Mouse (Mus musculus) kidney, embryonic 16.5 days (tissue): Measurements from ENCODE around the gene Vbp1. TPM values are rescaled to one million over a fixed set of nuclear protein-coding genes. Genes with fewer than 3 reads are reported as not detected.
A peak's percentile ranks its signal among the peaks of the same experiment; 100 is the strongest.
"Not testable (repeated sequence)": the region's sequence is repeated elsewhere in the genome, so short reads cannot be mapped to it uniquely, and the experiment has no call there.

ENCODE experiments used
- ATAC-seq: fragments of 200-750 bp; cut with Nextera tagmentation; 2 replicates; pipeline ENCODE4 v1.8.0; 2017; ENCODE audit warnings: moderate TSS enrichment; ENCODE audit not compliant: low FRiP score, low TSS enrichment
- H3K27ac ChIP-seq: fragments of 300-500 bp; sonication (generic); 2 replicates; pipeline ENCODE4 v1.5.1; 2014; ENCODE audit warnings: low read length
- H3K27me3 ChIP-seq: fragments of 300-500 bp; sonication (generic); 2 replicates; pipeline ENCODE4 v1.6.1; 2014; ENCODE audit warnings: low read length, control low read depth, mixed read lengths; ENCODE audit not compliant: insufficient read depth
- H3K36me3 ChIP-seq: fragments of 300-500 bp; sonication (generic); 2 replicates; pipeline ENCODE4 v1.6.1; 2014; ENCODE audit warnings: low read length, control low read depth, mixed read lengths; ENCODE audit not compliant: insufficient read depth
- H3K4me1 ChIP-seq: fragments of 300-500 bp; sonication (generic); 2 replicates; pipeline ENCODE4 v1.6.1; 2014; ENCODE audit warnings: low read length, control low read depth, mixed read lengths; ENCODE audit not compliant: insufficient read depth
- H3K4me2 ChIP-seq: fragments of 300-500 bp; sonication (generic); replicated peaks from 2 replicates; pipeline ENCODE4 v1.6.1; 2014; ENCODE audit warnings: low read depth, low read length
- H3K4me3 ChIP-seq: fragments of 300-500 bp; sonication (generic); 2 replicates; pipeline ENCODE4 v1.5.1; 2014; ENCODE audit warnings: mild to moderate bottlenecking, low read length
- H3K9ac ChIP-seq: fragments of 300-500 bp; sonication (generic); replicated peaks from 2 replicates; pipeline ENCODE4 v1.6.1; 2014; ENCODE audit warnings: low read length
- H3K9me3 ChIP-seq: fragments of 300-500 bp; sonication (generic); 2 replicates; pipeline ENCODE4 v1.6.1; 2016; ENCODE audit warnings: low read length, control low read depth
- WGBS: fragments of 180-500 bp; shearing (Covaris S2); extraction: QIAGEN DNeasy Blood & Tissue Kit; methylation state at CpG from one replicate; pipeline ENCODE4 v1.1.7; 2014; 5-methylcytosine and 5-hydroxymethylcytosine counted together
- polyA plus RNA-seq: library from polyadenylated mRNA; unstranded; fragments of >200 nt; fragmentation: Nextera tagmentation; extraction: Ambion mirVana; gene quantifications from 2 replicates; pipeline ENCODE4 v1.2.1, GENCODE M21; 2015

Vbp1 gene
- polyA plus RNA-seq, result 160 and 166 TPM in 2 replicates

GRCm38 (mm10) chrX:75514179-75514972 is at the start of gene Vbp1:
TSS of gene Vbp1 (plus strand) at chrX:75514299.
- peak within 1 kb of the TSS; percentile 45 for H3K4me2 ChIP-seq
- ATAC-seq, result peak; percentile 99

GRCm38 (mm10) chrX:75475182-75475644 is 38.9 kb upstream of the Vbp1 start:
- 25% methylated on average over 37 of the region's 37 CpGs for WGBS
- Histone ChIP-seq H3K4me2 (peak overlapping the region; percentile 47), H3K9ac (peak overlapping the region; percentile 51), H3K4me3 (peak overlapping the region; percentile 40)
- not testable (repeated sequence) for H3K36me3 ChIP-seq, H3K27ac ChIP-seq, H3K9me3 ChIP-seq, H3K4me1 ChIP-seq, H3K27me3 ChIP-seq
- peak; percentile 76; the same call in 1 of the 2 replicates for ATAC-seq

More at GRCm38 (mm10) chrX:75514179-75514972, at the start of gene Vbp1:
- Histone ChIP-seq H3K9ac (peak within 1 kb of the TSS; percentile 72), H3K27ac (peak within 1 kb of the TSS; percentile 91), H3K9me3 (no peaks in the 10 kb centered on the region), H3K36me3 (no peaks in the 10 kb centered on the region), H3K4me1 (0 out of 2 replicates have a peak, but pooled peaks cover 3% of the 10 kb centered on the region), H3K27me3 (no peaks in the 10 kb centered on the region), H3K4me3 (peak within 1 kb of the TSS; percentile 67)
- 20% methylated on average over 37 of the region's 37 CpGs for WGBS

- 80% methylated on average over 1 of the region's 1 CpGs for WGBS
- no peak overlapping the region for H3K27ac ChIP-seq
- no peak overlapping the region for H3K4me2 ChIP-seq
Observed at GRCm38 (mm10) chrX:75489886-75490285, 24.2 kb upstream of the Vbp1 start.

GRCm38 (mm10) chrX:75513787-75514178 is 316 bp upstream of the Vbp1 start:
- Histone ChIP-seq H3K4me2 (no peak overlapping the region; the same call in 1 of the 2 replicates), H3K27ac (no peak overlapping the region), H3K36me3 (no peaks in the 10 kb centered on the region), H3K9me3 (no peaks in the 10 kb centered on the region), H3K27me3 (no peaks in the 10 kb centered on the region), H3K9ac (no peak overlapping the region), H3K4me1 (0 out of 2 replicates have a peak, but pooled peaks cover 3% of the 10 kb centered on the region), H3K4me3 (no peak overlapping the region)
- ATAC-seq, result no peak
- 33% methylated on average over 3 of the region's 3 CpGs for WGBS

More at GRCm38 (mm10) chrX:75489886-75490285, 24.2 kb upstream of the Vbp1 start:
- Histone ChIP-seq H3K27me3 (no peaks in the 10 kb centered on the region), H3K4me3 (no peak overlapping the region), H3K9me3 (no peaks in the 10 kb centered on the region), H3K4me1 (no peaks in the 10 kb centered on the region), H3K36me3 (no peaks in the 10 kb centered on the region), H3K9ac (no peak overlapping the region)
- no peak for ATAC-seq

- H3K4me1 ChIP-seq, result no peaks in the 10 kb centered on the region
- 23% methylated on average over 41 of the region's 41 CpGs for WGBS
- H3K9ac ChIP-seq, result peak within 1 kb of the TSS; percentile 53
- H3K4me2 ChIP-seq, result peak within 1 kb of the TSS; percentile 64
- H3K27me3 ChIP-seq, result no peaks in the 10 kb centered on the region
- no peaks in the 10 kb centered on the region for H3K36me3 ChIP-seq
- H3K9me3 ChIP-seq, result no peaks in the 10 kb centered on the region
- peak; percentile 84 for ATAC-seq
- peak within 1 kb of the TSS; percentile 54 for H3K4me3 ChIP-seq
- H3K27ac ChIP-seq, result no peak within 1 kb of the TSS
Observed at GRCm38 (mm10) chrX:75577582-75578324, 63.7 kb downstream of the Vbp1 start, which contains the start of gene Rab39b. TSS of gene Rab39b (minus strand) at chrX:75578231.

- Histone ChIP-seq H3K4me3 (no peak overlapping the region), H3K9me3 (no peaks in the 10 kb centered on the region), H3K36me3 (no peaks in the 10 kb centered on the region), H3K27me3 (no peaks in the 10 kb centered on the region), H3K4me1 (no peaks in the 10 kb centered on the region), H3K4me2 (no peak overlapping the region), H3K27ac (no peak overlapping the region), H3K9ac (no peak overlapping the region)
- no peak for ATAC-seq
- 87% methylated on average over 2 of the region's 2 CpGs for WGBS
Observed at GRCm38 (mm10) chrX:75578539-75578938, 64.4 kb downstream of the Vbp1 start.

Other genes with a start within 250 kb of the Vbp1 start
- gene Fundc2, start 131.9 kb upstream of the Vbp1 start, polyA plus RNA-seq, result 47.8 and 53.7 TPM in 2 replicates
- 3.0 and 4.2 TPM in 2 replicates for gene F8, start 131.7 kb upstream of the Vbp1 start, polyA plus RNA-seq
- 17.5 and 18.1 TPM in 2 replicates for gene Cmc4, start 97.7 kb upstream of the Vbp1 start, polyA plus RNA-seq
- 9.3 and 11.9 TPM in 2 replicates for gene Mtcp1, start 97.7 kb upstream of the Vbp1 start, polyA plus RNA-seq
- gene Brcc3, start 97.7 kb upstream of the Vbp1 start, polyA plus RNA-seq, result 67.8 and 74.7 TPM in 2 replicates
- gene Rab39b, start 63.9 kb downstream of the Vbp1 start, polyA plus RNA-seq, result 2.1 and 2.8 TPM in 2 replicates